Mouse (Mus musculus): Measurements from ENCODE around the gene Ddx42. TPM values are rescaled to one million over a fixed set of nuclear protein-coding genes. Genes with fewer than 3 reads are reported as not detected.

Ddx42 gene
- polyA plus RNA-seq, 1 experiment from 2014 or later, result 77.9 TPM

DNA sequence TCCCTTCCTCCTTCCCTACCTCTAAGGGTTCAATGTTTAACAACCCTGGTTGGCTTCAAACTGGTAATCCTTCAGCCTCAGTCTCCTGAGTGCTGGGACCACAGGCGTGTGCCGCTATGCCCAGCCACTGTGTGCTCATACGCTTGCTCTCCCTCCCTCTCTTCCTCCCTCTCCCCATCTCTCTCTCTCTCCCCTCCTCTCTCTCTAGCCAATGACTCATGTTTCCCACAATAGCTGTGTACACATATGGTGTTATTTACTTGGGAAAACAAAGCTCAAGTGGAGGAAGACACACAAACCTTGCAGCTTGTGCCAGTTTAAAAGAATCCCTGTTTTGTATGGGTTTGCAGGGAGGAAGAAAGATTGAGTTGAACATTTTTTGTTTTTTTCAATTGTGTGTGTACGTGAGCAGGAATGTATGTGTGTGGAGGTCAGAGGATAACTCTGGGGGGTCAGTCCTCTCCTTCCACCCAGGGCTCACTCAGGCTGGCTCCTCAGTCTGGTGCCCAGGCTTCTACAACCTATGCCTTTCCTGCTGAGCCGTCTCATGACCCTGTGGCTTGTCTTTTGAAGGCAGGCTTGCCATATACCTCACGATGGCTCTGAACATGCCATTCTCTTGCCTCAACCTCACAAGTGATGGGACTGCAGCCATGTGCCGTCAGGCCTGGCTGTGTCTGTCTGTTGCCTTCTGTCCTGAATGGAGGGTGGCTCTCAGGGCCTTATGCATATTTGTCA lies 36.8 kb upstream of the Ddx42 start:
- 0 out of 2 replicates have a peak, but pooled peaks cover 2% of the 10 kb centered on the region for H3K36me3 ChIP-seq (ENCODE audit: control insufficient read depth, insufficient read depth, low read length)
- H3K9ac ChIP-seq (ENCODE audit: low read depth, low read length), result no peak overlapping the region
- H3K27me3 ChIP-seq (replicated peaks; ENCODE audit: control insufficient read depth, insufficient read depth, low read length), result no peaks in the 10 kb centered on the region
- WGBS, result 75% methylated on average over 7 of the region's 7 CpGs
- H3K4me2 ChIP-seq (ENCODE audit: low read length), result no peak overlapping the region
- no peaks in the 10 kb centered on the region for H3K4me1 ChIP-seq (ENCODE audit: control insufficient read depth, insufficient read depth, low read depth, low read length)
- no peak overlapping the region for H3K4me3 ChIP-seq (ENCODE audit: low read length)
- H3K9me3 ChIP-seq (ENCODE audit: control insufficient read depth, low read length), result no peaks in the 10 kb centered on the region
- no peak for ATAC-seq
- no peak overlapping the region for H3K27ac ChIP-seq (ENCODE audit: low read depth, low read length)

DNA sequence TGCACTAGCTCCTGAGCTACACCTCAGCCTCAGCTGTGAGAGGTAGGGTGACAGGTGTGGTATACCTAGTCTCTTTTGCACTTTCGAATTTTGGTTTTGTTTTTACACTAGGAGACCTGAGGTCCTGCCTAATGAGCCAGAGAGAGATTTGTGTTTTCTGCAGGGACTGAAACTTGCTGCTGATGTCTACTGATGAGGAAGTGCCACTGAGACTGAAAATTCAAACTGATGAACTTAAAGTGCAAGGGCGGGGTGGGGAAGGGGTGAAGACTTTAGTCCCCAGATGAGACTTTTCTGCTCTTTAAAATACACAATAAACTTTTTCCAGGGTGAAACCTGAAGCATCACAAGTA lies 36.3 kb upstream of the Ddx42 start:
- Histone ChIP-seq H3K27me3 (replicated peaks; ENCODE audit: control insufficient read depth, insufficient read depth, low read length) (no peaks in the 10 kb centered on the region), H3K9ac (ENCODE audit: low read depth, low read length) (no peak overlapping the region), H3K4me3 (ENCODE audit: low read length) (no peak overlapping the region), H3K9me3 (ENCODE audit: control insufficient read depth, low read length) (no peaks in the 10 kb centered on the region), H3K27ac (ENCODE audit: low read depth, low read length) (no peak overlapping the region), H3K36me3 (ENCODE audit: control insufficient read depth, insufficient read depth, low read length) (0 out of 2 replicates have a peak, but pooled peaks cover 2% of the 10 kb centered on the region), H3K4me1 (ENCODE audit: control insufficient read depth, insufficient read depth, low read depth, low read length) (no peaks in the 10 kb centered on the region), H3K4me2 (ENCODE audit: low read length) (no peak overlapping the region)
- ATAC-seq, result no peak
- 92% methylated on average over 2 of the region's 2 CpGs for WGBS

DNA sequence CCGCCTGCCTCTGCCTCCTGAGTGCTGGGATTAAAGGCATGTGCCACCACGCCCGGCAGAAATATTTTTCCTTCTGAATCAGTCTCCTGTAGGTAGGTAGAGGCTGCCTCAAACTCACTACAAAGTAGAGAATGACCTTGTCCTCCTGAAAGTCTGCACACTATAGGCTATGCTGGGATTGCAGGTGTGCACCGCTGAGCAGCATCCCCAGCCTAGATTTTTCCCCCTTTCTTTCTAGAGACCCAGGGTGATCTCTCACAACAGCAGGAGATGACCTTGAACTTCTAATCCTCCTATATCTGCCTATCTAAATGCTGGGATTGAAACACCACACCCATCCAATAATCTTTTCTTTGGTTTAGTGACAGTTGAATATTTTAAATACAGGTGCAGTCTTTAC lies 29.4 kb upstream of the Ddx42 start:
- H3K4me3 ChIP-seq (ENCODE audit: low read length), result no peak overlapping the region
- no peak overlapping the region for H3K9ac ChIP-seq (ENCODE audit: low read depth, low read length)
- H3K4me1 ChIP-seq (ENCODE audit: control insufficient read depth, insufficient read depth, low read depth, low read length), result peaks cover 2% of the 10 kb centered on the region; the same call in 1 of the 2 replicates
- no peak overlapping the region for H3K4me2 ChIP-seq (ENCODE audit: low read length)
- H3K9me3 ChIP-seq (ENCODE audit: control insufficient read depth, low read length), result no peaks in the 10 kb centered on the region
- WGBS, result 95% methylated on average over 4 of the region's 4 CpGs
- H3K27ac ChIP-seq (ENCODE audit: low read depth, low read length), result no peak overlapping the region
- no peak for ATAC-seq
- H3K36me3 ChIP-seq (ENCODE audit: control insufficient read depth, insufficient read depth, low read length), result 0 out of 2 replicates have a peak, but pooled peaks cover 2% of the 10 kb centered on the region
- H3K27me3 ChIP-seq (replicated peaks; ENCODE audit: control insufficient read depth, insufficient read depth, low read length), result no peaks in the 10 kb centered on the region

DNA sequence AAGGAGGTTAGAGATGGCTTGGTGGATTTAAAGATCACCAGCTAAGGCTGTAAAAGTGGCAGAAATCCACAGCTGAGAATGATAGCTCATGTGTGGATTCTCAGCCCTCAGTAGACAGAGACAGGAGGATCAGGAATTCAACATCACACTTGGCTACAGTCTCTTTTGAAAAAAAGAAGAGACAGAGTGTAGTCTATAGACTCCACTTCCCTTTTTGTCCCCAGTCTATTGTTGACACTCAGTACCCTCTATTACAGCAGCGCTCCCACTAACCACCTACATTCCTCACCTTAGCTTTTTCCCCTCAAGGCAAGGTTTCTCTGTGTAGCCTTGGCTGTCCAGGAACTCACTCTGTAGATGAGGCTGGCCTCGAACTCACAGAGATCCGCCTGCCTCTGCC lies 25.0 kb upstream of the Ddx42 start:
- no peak overlapping the region for H3K4me3 ChIP-seq (ENCODE audit: low read length)
- no peak overlapping the region for H3K4me2 ChIP-seq (ENCODE audit: low read length)
- H3K9ac ChIP-seq (ENCODE audit: low read depth, low read length), result no peak overlapping the region
- peaks cover 10% of the 10 kb centered on the region for H3K4me1 ChIP-seq (ENCODE audit: control insufficient read depth, insufficient read depth, low read depth, low read length)
- no peaks in the 10 kb centered on the region for H3K27me3 ChIP-seq (replicated peaks; ENCODE audit: control insufficient read depth, insufficient read depth, low read length)
- H3K36me3 ChIP-seq (ENCODE audit: control insufficient read depth, insufficient read depth, low read length), result no peaks in the 10 kb centered on the region; the same call in 1 of the 2 replicates
- 98% methylated on average over 3 of the region's 3 CpGs for WGBS
- H3K27ac ChIP-seq (ENCODE audit: low read depth, low read length), result no peak overlapping the region
- no peak for ATAC-seq
- H3K9me3 ChIP-seq (ENCODE audit: control insufficient read depth, low read length), result no peaks in the 10 kb centered on the region

DNA sequence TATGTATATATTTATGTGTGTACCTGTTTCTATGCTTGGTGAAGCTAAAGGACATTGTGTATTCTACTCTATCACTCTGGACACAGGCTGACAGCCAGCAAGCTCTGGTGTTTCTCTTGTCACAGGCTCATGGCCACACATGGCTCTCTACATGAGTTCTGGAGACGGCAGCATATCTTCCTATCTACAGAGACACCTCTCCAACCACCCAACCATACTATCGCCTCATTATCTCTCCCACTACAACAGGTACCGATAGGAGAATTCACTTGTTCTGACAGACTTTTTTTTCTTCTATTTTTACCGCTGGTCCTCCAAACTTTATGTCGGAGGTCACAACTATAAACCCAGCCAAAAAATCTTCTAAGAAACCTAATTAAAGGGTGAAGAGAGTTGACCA lies 24.5 kb upstream of the Ddx42 start:
- Histone ChIP-seq H3K4me3 (ENCODE audit: low read length) (peak overlapping the region; percentile 80), H3K9ac (ENCODE audit: low read depth, low read length) (no peak overlapping the region), H3K4me1 (ENCODE audit: control insufficient read depth, insufficient read depth, low read depth, low read length) (peaks cover 10% of the 10 kb centered on the region), H3K27me3 (replicated peaks; ENCODE audit: control insufficient read depth, insufficient read depth, low read length) (no peaks in the 10 kb centered on the region), H3K4me2 (ENCODE audit: low read length) (peak overlapping the region; percentile 49), H3K9me3 (ENCODE audit: control insufficient read depth, low read length) (no peaks in the 10 kb centered on the region), H3K36me3 (ENCODE audit: control insufficient read depth, insufficient read depth, low read length) (peaks cover under 1% of the 10 kb centered on the region), H3K27ac (ENCODE audit: low read depth, low read length) (no peak overlapping the region)
- 91% methylated on average over 5 of the region's 5 CpGs for WGBS
- no peak for ATAC-seq

DNA sequence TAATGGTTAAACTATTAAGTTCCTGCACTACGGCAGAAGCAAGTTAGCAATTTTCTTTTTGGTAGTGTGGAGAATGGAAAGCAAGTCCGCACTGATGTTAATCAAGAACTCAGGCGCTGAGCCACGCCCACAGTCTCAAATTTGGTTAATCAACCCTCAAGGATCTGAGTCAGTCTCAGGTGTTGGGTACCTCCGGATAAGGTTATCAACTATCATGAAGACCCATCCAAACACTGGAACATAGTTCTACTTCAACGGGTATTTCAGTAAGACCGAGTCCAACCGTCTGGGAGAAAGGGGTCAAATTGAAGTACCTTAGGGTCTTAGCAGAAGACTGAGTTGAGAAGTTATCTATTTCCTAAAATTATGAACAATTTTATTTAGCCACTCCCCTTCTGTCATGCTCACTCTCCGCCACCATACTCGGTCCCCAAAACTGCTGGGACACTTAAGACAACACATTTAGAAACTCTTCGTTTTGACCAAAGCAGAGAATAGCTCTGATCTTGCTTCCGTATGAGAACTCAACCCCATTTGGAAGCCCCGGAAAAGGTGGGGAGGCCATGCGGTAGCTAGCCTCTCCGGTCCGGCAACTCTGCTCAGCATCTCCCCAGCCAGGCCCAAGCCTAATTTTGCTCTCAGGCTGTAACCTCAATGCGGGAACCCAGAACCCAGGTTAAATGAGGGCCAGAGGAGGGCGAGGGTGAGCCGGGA lies 23.9 kb upstream of the Ddx42 start:
- Histone ChIP-seq H3K9me3 (ENCODE audit: control insufficient read depth, low read length) (no peaks in the 10 kb centered on the region), H3K27me3 (replicated peaks; ENCODE audit: control insufficient read depth, insufficient read depth, low read length) (no peaks in the 10 kb centered on the region), H3K4me2 (ENCODE audit: low read length) (peak overlapping the region; percentile 49), H3K9ac (ENCODE audit: low read depth, low read length) (peak overlapping the region; percentile 85), H3K36me3 (ENCODE audit: control insufficient read depth, insufficient read depth, low read length) (peaks cover 3% of the 10 kb centered on the region), H3K27ac (ENCODE audit: low read depth, low read length) (peak overlapping the region; percentile 87), H3K4me1 (ENCODE audit: control insufficient read depth, insufficient read depth, low read depth, low read length) (peaks cover 10% of the 10 kb centered on the region), H3K4me3 (ENCODE audit: low read length) (peak overlapping the region; percentile 80)
- 12% methylated on average over 19 of the region's 19 CpGs for WGBS
- ATAC-seq, result peak; percentile 82; the same call in 1 of the 2 replicates

DNA sequence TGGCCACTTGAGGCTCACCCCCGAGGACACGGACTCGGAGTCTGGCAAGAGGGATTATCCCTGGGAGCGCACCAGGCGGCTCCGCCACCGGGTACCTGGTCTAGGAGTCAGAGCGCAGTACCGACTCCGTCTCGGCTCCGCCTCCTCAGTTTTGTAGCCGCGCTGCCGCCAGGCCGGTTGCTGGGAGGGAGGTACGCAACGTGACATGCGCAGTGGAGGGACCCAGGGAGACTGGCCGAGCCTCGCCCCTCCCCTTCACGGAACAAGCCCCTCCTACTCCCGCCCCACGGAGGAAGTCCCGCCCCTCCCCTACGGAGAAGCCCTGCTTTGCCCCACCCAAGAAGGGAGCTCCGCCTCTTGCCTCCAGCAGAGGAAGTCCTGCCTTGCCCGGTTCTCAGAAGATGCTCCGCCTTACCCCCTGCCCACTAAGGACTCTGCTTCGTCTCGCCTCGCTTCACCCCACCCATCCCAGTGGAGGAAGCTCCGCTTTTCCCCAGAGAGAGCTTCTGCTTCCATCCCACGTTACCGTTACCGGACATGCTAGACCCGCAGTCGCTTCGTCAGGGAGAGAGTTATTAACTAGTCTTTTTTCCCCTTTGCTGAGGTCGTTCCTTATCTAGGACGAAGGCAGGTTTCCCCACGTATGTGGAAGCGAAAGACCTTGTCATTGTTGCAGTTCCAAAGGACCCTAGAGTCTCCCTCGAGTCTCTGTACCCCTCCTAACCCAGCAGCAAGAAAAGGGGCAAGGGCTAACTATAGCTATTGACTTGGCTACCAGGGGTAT lies 23.2 kb upstream of the Ddx42 start:
- H3K9ac ChIP-seq (ENCODE audit: low read depth, low read length), result peak overlapping the region; percentile 85
- peaks cover 8% of the 10 kb centered on the region for H3K36me3 ChIP-seq (ENCODE audit: control insufficient read depth, insufficient read depth, low read length)
- H3K27me3 ChIP-seq (replicated peaks; ENCODE audit: control insufficient read depth, insufficient read depth, low read length), result no peaks in the 10 kb centered on the region
- peak overlapping the region; percentile 89 for H3K27ac ChIP-seq (ENCODE audit: low read depth, low read length)
- peak overlapping the region; percentile 62 for H3K4me2 ChIP-seq (ENCODE audit: low read length)
- H3K4me1 ChIP-seq (ENCODE audit: control insufficient read depth, insufficient read depth, low read depth, low read length), result peaks cover 10% of the 10 kb centered on the region
- ATAC-seq, result peak; percentile 97
- no peaks in the 10 kb centered on the region for H3K9me3 ChIP-seq (ENCODE audit: control insufficient read depth, low read length)
- under 1% methylated on average over 44 of the region's 44 CpGs for WGBS
- peak overlapping the region; percentile 80 for H3K4me3 ChIP-seq (ENCODE audit: low read length)

DNA sequence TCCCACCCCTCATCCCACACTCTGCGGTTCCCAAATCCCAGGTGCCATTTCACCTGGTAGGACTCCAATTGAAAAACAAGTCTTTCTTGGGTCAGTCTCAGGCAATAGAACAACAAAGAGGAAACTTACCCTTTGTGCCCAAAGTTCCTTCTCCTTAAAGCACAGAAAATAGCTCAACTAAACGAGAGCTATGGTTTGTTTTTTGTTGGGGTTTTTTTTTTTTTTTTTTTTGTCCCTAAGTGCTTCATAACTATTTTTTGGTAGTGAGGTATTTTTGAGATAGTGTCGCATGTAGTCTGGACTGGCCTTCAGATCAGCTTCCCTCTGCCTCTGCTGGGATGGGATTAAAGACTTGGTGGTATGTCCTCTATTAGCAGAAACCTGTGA lies 22.6 kb upstream of the Ddx42 start:
- 35% methylated on average over 3 of the region's 3 CpGs for WGBS
- H3K36me3 ChIP-seq (ENCODE audit: control insufficient read depth, insufficient read depth, low read length), result peaks cover 8% of the 10 kb centered on the region
- peak overlapping the region; percentile 89 for H3K27ac ChIP-seq (ENCODE audit: low read depth, low read length)
- H3K27me3 ChIP-seq (replicated peaks; ENCODE audit: control insufficient read depth, insufficient read depth, low read length), result no peaks in the 10 kb centered on the region
- peaks cover 10% of the 10 kb centered on the region for H3K4me1 ChIP-seq (ENCODE audit: control insufficient read depth, insufficient read depth, low read depth, low read length)
- no peaks in the 10 kb centered on the region for H3K9me3 ChIP-seq (ENCODE audit: control insufficient read depth, low read length)
- peak overlapping the region; percentile 80 for H3K4me3 ChIP-seq (ENCODE audit: low read length)
- ATAC-seq, result no peak
- peak overlapping the region; percentile 62 for H3K4me2 ChIP-seq (ENCODE audit: low read length)
- H3K9ac ChIP-seq (ENCODE audit: low read depth, low read length), result peak overlapping the region; percentile 74

DNA sequence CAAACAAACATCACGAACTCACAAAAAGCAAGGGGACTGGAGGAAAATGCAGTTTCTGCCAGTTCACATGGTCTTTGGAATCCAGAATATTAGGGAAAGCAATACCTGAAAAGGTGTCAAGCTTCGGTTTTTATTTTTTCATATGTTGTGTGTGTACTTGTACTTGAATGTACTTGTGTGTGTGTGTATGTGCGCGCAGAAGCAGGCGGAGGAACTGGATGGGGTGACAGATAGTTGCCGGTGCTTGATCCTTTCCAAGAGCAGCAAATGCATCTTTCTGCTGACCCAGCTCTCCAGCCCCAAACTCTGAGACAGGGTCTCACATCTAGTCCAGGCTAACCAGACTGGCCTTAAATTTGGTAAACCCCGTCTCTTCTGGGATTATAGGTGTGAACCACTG lies 21.8 kb upstream of the Ddx42 start:
- H3K9ac ChIP-seq (ENCODE audit: low read depth, low read length), result no peak overlapping the region
- 89% methylated on average over 7 of the region's 7 CpGs for WGBS
- H3K4me3 ChIP-seq (ENCODE audit: low read length), result no peak overlapping the region
- H3K27me3 ChIP-seq (replicated peaks; ENCODE audit: control insufficient read depth, insufficient read depth, low read length), result no peaks in the 10 kb centered on the region
- H3K4me1 ChIP-seq (ENCODE audit: control insufficient read depth, insufficient read depth, low read depth, low read length), result peaks cover 10% of the 10 kb centered on the region
- peaks cover 8% of the 10 kb centered on the region for H3K36me3 ChIP-seq (ENCODE audit: control insufficient read depth, insufficient read depth, low read length)
- no peak overlapping the region for H3K4me2 ChIP-seq (ENCODE audit: low read length)
- no peak overlapping the region for H3K27ac ChIP-seq (ENCODE audit: low read depth, low read length)
- no peak for ATAC-seq
- H3K9me3 ChIP-seq (ENCODE audit: control insufficient read depth, low read length), result no peaks in the 10 kb centered on the region

All from hindbrain, embryonic 16.5 days (tissue).